Mouse (Mus musculus): ENCODE data around the gene Fam171a1.
A peak's percentile ranks its signal among the peaks of the same experiment; 100 is the strongest.
"Not testable (repeated sequence)": the region's sequence is repeated elsewhere in the genome, so short reads cannot be mapped to it uniquely, and the experiment has no call there.

Gene Fam171a1

GRCm38 (mm10) chr2:3168719-3169402 lies 54.8 kb downstream of the Fam171a1 start:
- DNase-seq (ENCODE audit: inconsistent age in 2 of 2, low spot score in 1 of 2), result no peak

DNA sequence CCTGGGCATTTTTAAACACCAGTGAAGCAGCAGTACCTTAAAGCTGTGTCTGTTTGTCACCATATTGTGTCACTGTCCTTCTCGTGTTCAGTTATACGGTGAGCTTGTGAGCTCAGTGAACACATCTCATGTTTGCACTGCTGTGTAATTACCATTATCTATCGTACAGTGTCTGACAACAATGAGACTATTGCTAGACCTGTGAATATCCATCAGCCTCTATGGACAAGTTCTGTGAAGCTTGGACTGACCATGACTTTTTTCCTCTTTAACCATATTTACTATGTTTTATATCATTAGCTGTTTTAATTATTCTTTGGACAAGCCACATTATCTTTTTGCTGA lies 55.4 kb downstream of the Fam171a1 start:
- DNase-seq (ENCODE audit: inconsistent age in 2 of 2, low spot score in 1 of 2), result no peak

- no peak for DNase-seq (ENCODE audit: inconsistent age in 2 of 2, low spot score in 1 of 2)
Observed at GRCm38 (mm10) chr2:3171774-3172173, 57.8 kb downstream of the Fam171a1 start.

DNA sequence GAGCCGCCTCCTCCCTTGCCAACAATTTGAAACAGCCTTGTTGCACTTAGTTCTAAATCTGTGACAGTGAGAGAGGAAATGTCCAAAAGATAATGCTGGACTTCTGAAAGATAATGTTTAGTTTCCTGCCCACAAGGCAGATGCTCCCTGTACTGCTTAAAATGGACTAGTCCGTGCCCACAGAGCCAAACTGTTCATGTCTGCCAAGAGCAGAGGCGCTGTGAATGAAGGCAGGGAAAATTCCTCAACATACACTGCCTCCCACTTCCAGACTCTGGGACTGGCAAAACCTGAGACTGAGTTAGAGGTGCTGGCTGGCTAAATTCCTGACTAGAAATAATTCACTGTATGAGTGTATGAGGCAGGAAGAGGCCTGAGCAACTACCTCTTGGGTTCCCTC lies 58.6 kb downstream of the Fam171a1 start:
- peak in 1 of 2 experiments; percentile 42 for DNase-seq (ENCODE audit: inconsistent age in 2 of 2, low spot score in 1 of 2)

DNA sequence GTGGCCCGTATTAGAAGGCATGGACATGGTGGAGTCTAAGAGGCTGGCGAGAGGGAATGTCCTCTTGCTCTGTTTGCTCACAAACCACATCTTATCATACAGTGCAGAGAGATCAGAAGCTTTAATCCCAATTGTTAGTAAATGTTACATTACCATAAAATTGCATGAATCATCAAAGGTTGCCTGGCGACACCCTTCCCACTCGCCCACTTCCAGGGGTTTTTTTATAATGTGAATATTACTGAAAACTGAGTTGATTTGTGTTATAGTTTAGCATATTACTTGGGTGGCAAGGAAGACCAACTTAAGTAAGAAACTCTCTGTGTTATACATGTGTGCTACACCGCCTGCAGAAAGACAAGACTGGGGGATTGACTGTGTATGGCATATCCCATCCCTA lies 60.9 kb downstream of the Fam171a1 start:
- DNase-seq (ENCODE audit: inconsistent age in 2 of 2, low spot score in 1 of 2), result no peak

DNA sequence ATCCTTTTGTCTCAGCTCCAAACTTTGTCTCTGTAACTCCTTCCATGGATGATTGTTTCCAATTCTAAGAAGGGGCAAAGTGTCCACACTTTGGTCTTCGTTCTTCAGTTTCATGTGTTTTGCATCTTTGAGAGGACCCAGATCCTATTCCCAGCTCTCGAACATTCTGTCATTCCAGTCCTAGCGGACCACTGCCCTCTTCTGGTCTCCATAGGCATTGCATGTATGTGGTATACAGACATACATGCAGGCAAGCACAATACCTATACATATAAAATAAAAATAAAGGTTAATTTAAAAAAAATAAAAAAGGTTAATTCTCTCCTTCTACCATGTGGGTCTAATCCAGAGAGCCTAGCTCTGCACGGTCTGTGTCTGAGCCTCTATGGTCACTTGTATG lies 62.0 kb downstream of the Fam171a1 start:
- DNase-seq (ENCODE audit: inconsistent age in 2 of 2, low spot score in 1 of 2), result not testable (repeated sequence)

- no peak for DNase-seq (ENCODE audit: inconsistent age in 2 of 2, low spot score in 1 of 2)
Observed at GRCm38 (mm10) chr2:3176751-3177150, 62.7 kb downstream of the Fam171a1 start.

DNA sequence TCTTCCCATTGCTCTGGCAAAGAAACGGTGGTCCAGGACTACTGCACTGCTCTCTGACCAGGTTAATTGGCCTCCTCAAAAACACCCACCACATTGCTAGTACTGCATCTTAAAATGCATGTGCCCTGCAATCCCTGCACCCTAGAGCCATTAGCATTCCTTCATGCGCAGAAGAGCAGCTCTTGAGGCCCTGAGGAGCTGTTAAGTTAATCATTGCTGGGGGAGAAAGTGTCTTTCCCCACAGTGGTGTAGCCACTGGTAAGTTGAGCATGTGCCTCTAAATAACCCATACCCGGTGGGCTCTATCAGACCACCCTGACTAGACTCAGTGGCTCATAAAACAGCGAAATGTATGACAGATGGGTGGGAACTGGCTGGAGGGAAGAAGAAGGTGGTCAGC lies 66.5 kb downstream of the Fam171a1 start:
- no peak for DNase-seq (ENCODE audit: inconsistent age in 2 of 2, low spot score in 1 of 2)

DNA sequence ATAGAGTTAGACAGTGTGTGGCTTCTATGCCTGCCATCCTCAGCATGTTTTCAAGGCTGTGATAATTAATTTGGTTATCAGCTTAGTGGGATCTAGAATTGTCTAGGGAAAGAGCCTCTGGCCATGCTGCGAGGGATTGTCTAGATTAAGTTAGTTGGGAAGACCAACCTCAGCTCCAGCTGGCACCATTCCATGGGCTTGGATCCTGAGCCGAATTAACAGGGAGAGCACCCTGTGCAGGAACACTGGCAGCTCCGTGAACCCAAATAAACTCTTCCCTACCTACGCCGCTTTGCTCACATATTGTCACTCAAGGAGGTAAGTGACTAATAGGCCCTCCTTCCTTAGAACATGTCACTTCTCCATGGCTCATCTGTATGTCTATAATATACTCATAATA lies 69.6 kb downstream of the Fam171a1 start:
- no peak for DNase-seq (ENCODE audit: inconsistent age in 2 of 2, low spot score in 1 of 2)

DNA sequence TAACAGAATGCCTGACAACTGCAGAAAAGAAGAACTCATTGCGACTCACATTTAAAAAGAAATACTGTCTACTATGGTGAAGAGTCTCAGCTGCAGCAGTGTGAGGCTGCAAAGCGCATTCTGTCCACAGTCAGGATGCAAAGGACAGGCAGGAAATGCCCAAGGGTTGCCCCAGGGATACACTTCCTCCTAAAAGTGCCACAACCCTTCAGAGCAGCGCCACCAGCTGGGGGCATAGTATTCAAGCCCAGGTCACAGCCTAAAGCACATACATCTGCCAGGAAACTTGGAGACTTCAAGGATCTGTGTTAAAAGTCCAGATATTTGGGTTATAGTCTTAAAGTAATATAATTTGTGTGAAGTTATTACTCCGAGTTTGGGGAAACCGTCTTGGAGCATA lies 71.3 kb downstream of the Fam171a1 start:
- peak; percentile 40 to 65 for DNase-seq (ENCODE audit: inconsistent age in 2 of 2, low spot score in 1 of 2)

DNA sequence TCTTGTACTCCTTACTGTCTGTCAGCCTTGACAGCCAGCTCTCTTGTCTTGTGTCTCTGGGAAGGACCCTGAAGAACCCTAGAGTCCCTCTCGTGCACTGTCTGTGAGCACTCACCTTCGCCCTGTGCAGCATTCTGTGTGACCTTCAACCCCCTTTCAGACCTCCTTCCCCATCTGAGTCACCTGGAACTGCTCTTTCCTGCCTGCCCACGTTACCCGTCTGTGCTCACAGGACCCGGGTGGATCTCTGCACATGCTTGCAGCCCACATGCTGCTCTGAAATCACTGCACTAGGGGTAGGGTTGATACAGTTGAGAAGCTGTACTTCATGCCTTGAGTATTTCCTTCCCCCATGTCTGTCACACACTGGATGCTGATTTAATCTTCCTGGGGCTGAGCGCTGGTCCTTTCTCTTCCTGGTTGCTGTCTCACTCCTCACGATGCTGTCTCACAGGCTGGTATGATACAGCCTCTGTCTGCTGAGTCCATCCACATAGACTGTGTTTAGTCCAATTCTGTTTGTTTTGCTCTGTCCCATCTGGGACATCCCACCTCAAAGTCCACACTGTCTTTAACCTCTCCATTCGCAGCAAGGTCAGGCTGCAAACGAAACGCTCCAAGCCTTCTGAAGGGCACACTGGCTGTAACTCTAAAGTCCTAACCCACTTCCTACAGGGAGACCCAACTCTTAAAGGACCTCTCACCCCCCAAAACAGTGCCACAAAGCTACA lies 74.9 kb downstream of the Fam171a1 start:
- no peak for DNase-seq (ENCODE audit: inconsistent age in 2 of 2, low spot score in 1 of 2)

GRCm38 (mm10) chr2:3191149-3191548 lies 77.1 kb downstream of the Fam171a1 start:
- no peak for DNase-seq (ENCODE audit: inconsistent age in 2 of 2, low spot score in 1 of 2)

GRCm38 (mm10) chr2:3195511-3195910 lies 81.5 kb downstream of the Fam171a1 start:
- DNase-seq (ENCODE audit: inconsistent age in 2 of 2, low spot score in 1 of 2), result no peak

GRCm38 (mm10) chr2:3200422-3200821 lies 86.4 kb downstream of the Fam171a1 start:
- DNase-seq (ENCODE audit: inconsistent age in 2 of 2, low spot score in 1 of 2), result no peak

DNA sequence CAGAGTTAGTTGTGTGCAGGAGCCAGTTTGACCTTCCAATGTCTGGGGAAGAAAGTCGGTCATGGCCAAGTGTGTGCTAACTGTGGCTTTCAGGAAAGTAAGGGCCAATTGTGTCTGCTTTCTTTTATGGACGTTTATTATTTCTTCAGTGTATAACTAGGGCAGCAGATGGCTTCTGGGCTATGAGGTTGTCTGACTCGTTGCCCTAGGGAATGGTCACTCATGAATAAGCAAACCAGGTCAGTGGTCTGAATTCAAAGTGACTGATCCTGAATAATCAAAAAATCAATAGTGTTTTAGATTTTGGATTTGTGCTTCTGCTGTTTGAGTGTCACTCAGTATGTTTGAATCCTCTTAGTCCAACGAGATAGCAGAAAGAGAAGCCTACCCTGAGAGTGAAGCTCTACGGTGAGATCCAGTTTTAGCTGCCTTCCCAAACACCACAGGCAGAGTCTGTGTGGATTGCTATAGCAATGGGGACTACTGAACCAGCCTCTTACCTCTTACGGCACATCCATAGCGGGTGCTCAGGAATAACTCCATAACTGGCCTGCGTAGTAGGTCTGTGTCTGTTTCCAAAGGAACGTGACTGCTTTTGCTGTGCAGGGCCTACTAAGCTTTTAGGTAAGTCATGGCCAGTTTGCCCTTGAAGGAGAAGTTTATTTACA lies 93.1 kb downstream of the Fam171a1 start:
- DNase-seq (ENCODE audit: inconsistent age in 2 of 2, low spot score in 1 of 2), result no peak

- DNase-seq (ENCODE audit: inconsistent age in 2 of 2, low spot score in 1 of 2), result no peak
Observed at GRCm38 (mm10) chr2:3215480-3215879, 101.5 kb downstream of the Fam171a1 start.

DNA sequence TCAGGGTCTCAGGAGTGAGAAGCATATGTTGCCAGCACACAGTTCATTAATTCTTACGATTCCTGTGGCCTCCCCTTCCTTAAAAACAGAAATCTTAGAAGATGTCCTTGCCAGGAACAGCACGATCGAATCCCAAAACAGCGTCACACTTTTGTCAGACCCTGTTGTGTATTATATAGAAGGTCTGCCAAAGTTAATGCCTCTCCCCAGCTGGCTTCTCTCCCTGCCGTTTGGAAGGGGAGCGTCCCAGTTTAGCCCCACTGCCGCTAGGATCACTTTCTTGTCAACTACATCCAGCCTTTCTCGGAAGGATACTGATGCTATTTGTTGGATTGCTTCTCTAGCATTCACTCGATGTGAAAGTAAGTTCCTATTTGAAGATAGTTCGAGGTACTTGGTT lies 102.6 kb downstream of the Fam171a1 start:
- DNase-seq (ENCODE audit: inconsistent age in 2 of 2, low spot score in 1 of 2), result no peak

GRCm38 (mm10) chr2:3217577-3217976 lies 103.6 kb downstream of the Fam171a1 start:
- DNase-seq (ENCODE audit: inconsistent age in 2 of 2, low spot score in 1 of 2), result not testable (repeated sequence)

DNA sequence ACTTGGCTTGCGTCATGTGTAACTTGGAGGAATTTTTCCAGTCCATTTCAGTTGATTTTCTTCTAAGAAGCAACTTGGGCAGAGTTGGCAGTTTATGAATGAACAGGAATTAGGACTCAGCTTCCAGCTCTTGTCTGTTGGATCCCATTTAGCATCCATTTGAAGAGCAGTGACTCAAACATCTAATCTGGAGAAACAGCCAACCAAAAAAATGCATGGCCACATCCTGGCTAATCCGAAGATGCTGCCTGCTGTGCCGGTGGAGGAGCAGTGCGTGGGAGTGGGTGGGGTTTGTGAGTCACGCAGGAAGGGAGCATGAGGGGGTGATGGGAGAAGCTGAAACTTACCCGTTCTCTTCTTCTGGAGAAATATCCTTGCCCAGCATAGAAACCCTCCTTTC lies 104.2 kb downstream of the Fam171a1 start:
- no peak for DNase-seq (ENCODE audit: inconsistent age in 2 of 2, low spot score in 1 of 2)

DNA sequence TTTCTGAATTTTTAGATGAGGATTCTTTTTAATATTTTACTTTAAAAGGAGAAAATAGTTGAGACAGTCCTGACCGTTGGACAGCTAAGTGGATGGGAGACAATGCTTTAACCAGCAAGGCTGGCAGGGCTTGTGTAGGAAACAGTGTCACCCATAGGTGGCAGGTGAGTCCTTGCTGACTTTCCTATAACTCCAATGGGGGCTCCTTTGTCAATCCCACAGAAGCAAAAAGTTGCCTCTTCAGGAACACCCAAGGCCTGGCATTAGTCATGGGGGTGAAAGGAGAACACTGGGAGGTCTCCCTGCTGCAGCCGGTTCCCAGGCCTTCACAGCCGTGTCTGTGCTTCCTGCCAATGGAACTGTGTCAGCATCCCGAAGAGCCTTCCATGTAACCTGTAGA lies 114.5 kb downstream of the Fam171a1 start:
- DNase-seq (ENCODE audit: inconsistent age in 2 of 2, low spot score in 1 of 2), result peak; percentile 16 to 63

DNA sequence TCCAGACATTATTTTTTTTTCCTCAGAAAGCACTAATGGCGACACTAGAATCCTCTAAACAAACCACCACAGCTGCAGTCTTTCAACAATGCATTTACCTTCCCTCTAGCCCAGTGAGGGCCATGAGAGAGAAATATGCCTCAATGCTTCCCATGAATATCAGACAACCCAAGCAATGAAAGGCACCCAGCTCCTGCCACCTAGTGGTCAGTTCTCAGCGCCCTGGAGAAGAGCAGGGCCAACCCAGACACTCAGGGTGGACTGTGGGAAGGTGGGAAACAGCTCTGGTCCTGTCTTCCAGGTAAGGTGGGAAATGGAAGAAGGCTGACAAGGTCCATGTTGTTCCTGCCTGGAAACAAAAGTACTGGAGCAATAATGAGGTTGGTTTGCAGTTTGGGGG lies 115.0 kb downstream of the Fam171a1 start:
- peak; percentile 69 to 91 for DNase-seq (ENCODE audit: inconsistent age in 2 of 2, low spot score in 1 of 2)

DNA sequence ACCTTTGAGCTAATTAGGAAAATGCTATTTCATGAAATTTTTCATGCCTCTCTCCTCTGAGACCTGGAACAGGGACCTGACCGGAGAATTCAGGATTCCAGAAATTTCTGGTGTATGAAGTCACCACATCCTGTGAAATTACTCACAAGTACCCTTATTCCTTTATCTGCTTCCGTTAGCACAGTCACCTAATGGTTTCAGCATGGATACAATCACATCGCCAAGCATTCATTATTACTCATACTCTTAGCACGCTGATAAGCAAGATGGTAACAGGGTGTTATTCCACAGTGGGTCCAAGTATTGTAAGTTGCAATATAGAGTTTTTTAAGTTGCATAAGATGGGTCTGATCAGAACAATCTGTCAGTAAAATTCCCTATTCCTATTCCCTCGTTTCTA lies 125.2 kb downstream of the Fam171a1 start:
- DNase-seq (ENCODE audit: inconsistent age in 2 of 2, low spot score in 1 of 2), result no peak

Measured in adrenal gland, adult (tissue).